Mouse (Mus musculus) limb, embryonic 14.5 days (tissue): ENCODE measurements around the gene Pcolce. TPM values are rescaled to one million over a fixed set of nuclear protein-coding genes. Genes with fewer than 3 reads are reported as not detected.

Experiments used
- ATAC-seq: fragments of 200-750 bp; cut with Nextera tagmentation; 2 replicates; pipeline ENCODE4 v1.8.0; 2017; ENCODE audit warnings: low read depth, moderate number of reproducible peaks, moderate TSS enrichment; ENCODE audit not compliant: low FRiP score
- DNase-seq: peaks from one replicate; pipeline ENCODE4 v3.0.0-alpha.2; 2015; ENCODE audit warnings: low spot score
- H3K27ac ChIP-seq: fragments of 300-500 bp; sonication (generic); replicated peaks from 2 replicates; pipeline ENCODE4 v1.5.1; 2014; ENCODE audit warnings: low read depth, mild to moderate bottlenecking, low read length, moderate library complexity, mixed read lengths
- H3K27me3 ChIP-seq: fragments of 300-500 bp; sonication (generic); 2 replicates; pipeline ENCODE4 v1.6.1; 2014; ENCODE audit warnings: low read length, mixed read lengths; ENCODE audit not compliant: control insufficient read depth, insufficient read depth
- H3K36me3 ChIP-seq: fragments of 300-500 bp; sonication (generic); 2 replicates; pipeline ENCODE4 v1.6.1; 2014; ENCODE audit warnings: mild to moderate bottlenecking, low read length, moderate library complexity, mixed read lengths; ENCODE audit not compliant: control insufficient read depth, insufficient read depth
- H3K4me1 ChIP-seq: fragments of 300-500 bp; sonication (generic); 2 replicates; pipeline ENCODE4 v1.6.1; 2014; ENCODE audit warnings: antibody characterized with exemption, low read length, mixed read lengths; ENCODE audit not compliant: control insufficient read depth, insufficient read depth
- H3K4me2 ChIP-seq: fragments of 300-500 bp; sonication (generic); replicated peaks from 2 replicates; pipeline ENCODE4 v1.6.1; 2014; ENCODE audit warnings: low read depth, mild to moderate bottlenecking, low read length, moderate library complexity; ENCODE audit not compliant: severe bottlenecking
- H3K4me3 ChIP-seq: fragments of 300-500 bp; sonication (generic); replicated peaks from 2 replicates; pipeline ENCODE4 v1.5.1; 2014; ENCODE audit warnings: low read length
- H3K9ac ChIP-seq: fragments of 300-500 bp; sonication (generic); 2 replicates; pipeline ENCODE4 v1.6.1; 2014; ENCODE audit warnings: mild to moderate bottlenecking, low read depth, low read length, moderate library complexity; ENCODE audit not compliant: severe bottlenecking
- H3K9me3 ChIP-seq: fragments of 300-500 bp; sonication (generic); 2 replicates; pipeline ENCODE4 v1.6.1; 2016; ENCODE audit warnings: low read length; ENCODE audit not compliant: control insufficient read depth
- POLR2A ChIP-seq: fragments of 200-500 bp; IDR thresholded peaks from 2 replicates; pipeline ENCODE4 v1.8.0; 2012; ENCODE audit warnings: inconsistent platforms, mild to moderate bottlenecking, moderate library complexity, borderline replicate concordance; ENCODE audit not compliant: insufficient read depth, insufficient read length; ENCODE audit errors: extremely low read depth
- WGBS: fragments of 180-500 bp; shearing (Covaris S2); extraction: QIAGEN DNeasy Blood & Tissue Kit; methylation state at CpG from one replicate; pipeline ENCODE4 v1.1.7; 2014; 5-methylcytosine and 5-hydroxymethylcytosine counted together
- polyA plus RNA-seq, 2 experiments: library from polyadenylated mRNA; depleted of rRNA in 1 of 2; stranded (reverse) in 1 of 2; unstranded in 1 of 2; fragments of >200 nt; fragmentation: Nextera tagmentation in 1 of 2; extraction: Ambion mirVana in 1 of 2; gene quantifications; 2 replicates each; pipeline versions ENCODE4 v1.2.1 to v1.2.3; 2012 to 2014

Gene Pcolce
- polyA plus RNA-seq, 2 experiments: 227 to 267 TPM

GRCm38 (mm10) chr5:137574470-137574901 is 39.1 kb downstream of the Pcolce start:
- 7% methylated on average over 27 of the region's 27 CpGs for WGBS
- Histone ChIP-seq H3K27ac (no peak overlapping the region), H3K4me2 (peak overlapping the region; percentile 37), H3K36me3 (no peaks in the 10 kb centered on the region), H3K27me3 (peaks cover 12% of the 10 kb centered on the region; the same call in 1 of the 2 replicates), H3K4me1 (no peaks in the 10 kb centered on the region), H3K4me3 (peak overlapping the region; percentile 10; the same call in 1 of the 2 replicates), H3K9ac (peak overlapping the region; percentile 28; the same call in 1 of the 2 replicates), H3K9me3 (peaks cover 3% of the 10 kb centered on the region; the same call in 1 of the 2 replicates)
- TF ChIP-seq POLR2A: no peak
- DNase-seq (no peak), ATAC-seq (no peak)

GRCm38 (mm10) chr5:137570691-137571586 is 42.6 kb downstream of the Pcolce start:
- peaks cover 12% of the 10 kb centered on the region; the same call in 1 of the 2 replicates for H3K27me3 ChIP-seq
- no peak overlapping the region for H3K9ac ChIP-seq
- DNase-seq: no peak
- H3K9me3 ChIP-seq: peaks cover 3% of the 10 kb centered on the region; the same call in 1 of the 2 replicates
- H3K4me1 ChIP-seq: no peaks in the 10 kb centered on the region
- 77% methylated on average over 16 of the region's 17 CpGs for WGBS
- ATAC-seq: no peak
- no peak overlapping the region for H3K4me3 ChIP-seq
- no peak for TF ChIP-seq POLR2A
- no peak overlapping the region for H3K4me2 ChIP-seq
- no peak overlapping the region for H3K27ac ChIP-seq
- no peaks in the 10 kb centered on the region for H3K36me3 ChIP-seq

- DNase-seq: no peak
- ATAC-seq: no peak
- H3K9ac ChIP-seq: no peak overlapping the region
- no peak overlapping the region for H3K27ac ChIP-seq
- peaks cover 12% of the 10 kb centered on the region; the same call in 1 of the 2 replicates for H3K27me3 ChIP-seq
- H3K9me3 ChIP-seq: peaks cover 3% of the 10 kb centered on the region; the same call in 1 of the 2 replicates
- no peaks in the 10 kb centered on the region for H3K36me3 ChIP-seq
- H3K4me1 ChIP-seq: no peaks in the 10 kb centered on the region
- WGBS: 50% methylated on average over 7 of the region's 7 CpGs
- no peak overlapping the region for H3K4me2 ChIP-seq
- TF ChIP-seq POLR2A: no peak
- H3K4me3 ChIP-seq: no peak overlapping the region
Measured at GRCm38 (mm10) chr5:137570181-137570580, 43.4 kb downstream of the Pcolce start.

GRCm38 (mm10) chr5:137569665-137570064 is 43.9 kb downstream of the Pcolce start, which contains the start of gene Tfr2:
Tfr2 (plus strand) TSS chr5:137569840.
- H3K36me3 ChIP-seq: no peaks in the 10 kb centered on the region
- no peak within 1 kb of the TSS for H3K4me2 ChIP-seq
- DNase-seq (no peak), ATAC-seq (no peak)
- H3K27me3 ChIP-seq: peaks cover 9% of the 10 kb centered on the region; the same call in 1 of the 2 replicates
- no peak within 1 kb of the TSS for H3K9ac ChIP-seq
- no peaks in the 10 kb centered on the region for H3K9me3 ChIP-seq
- no peak for TF ChIP-seq POLR2A
- no peak within 1 kb of the TSS for H3K4me3 ChIP-seq
- 30% methylated on average over 9 of the region's 9 CpGs for WGBS
- H3K4me1 ChIP-seq: no peaks in the 10 kb centered on the region
- H3K27ac ChIP-seq: no peak within 1 kb of the TSS

GRCm38 (mm10) chr5:137569031-137569430 is 44.6 kb downstream of the Pcolce start:
- H3K4me3 ChIP-seq: no peak overlapping the region
- peaks cover 3% of the 10 kb centered on the region; the same call in 1 of the 2 replicates for H3K27me3 ChIP-seq
- DNase-seq (no peak), ATAC-seq (no peak)
- no peak overlapping the region for H3K27ac ChIP-seq
- H3K4me2 ChIP-seq: no peak overlapping the region
- H3K9ac ChIP-seq: no peak overlapping the region
- no peaks in the 10 kb centered on the region for H3K9me3 ChIP-seq
- no peak for TF ChIP-seq POLR2A
- 64% methylated on average over 12 of the region's 12 CpGs for WGBS
- no peaks in the 10 kb centered on the region for H3K36me3 ChIP-seq
- no peaks in the 10 kb centered on the region for H3K4me1 ChIP-seq
